Mouse (Mus musculus) lung, adult 2 months (tissue): Measurements from ENCODE around the gene Cd19. TPM values are rescaled to one million over a fixed set of nuclear protein-coding genes. Genes with fewer than 3 reads are reported as not detected.

Experiments used
- DNase-seq: peaks from one replicate; pipeline ENCODE4 v3.0.0; 2022
- H3K4me1 ChIP-seq: fragments of 200-500 bp; 2 replicates; pipeline ENCODE4 v1.6.1; 2011; ENCODE audit warnings: low read length; ENCODE audit not compliant: control insufficient read depth, insufficient read depth
- H3K4me3 ChIP-seq: fragments of 200-500 bp; replicated peaks from 2 replicates; pipeline ENCODE3; 2011; ENCODE audit warnings: low read depth, mild to moderate bottlenecking, control low read depth, low read length; ENCODE audit errors: extremely low read depth
- CTCF ChIP-seq: fragments of 200-500 bp; IDR thresholded peaks from 2 replicates; pipeline ENCODE4 v1.5.1; 2011; ENCODE audit warnings: mild to moderate bottlenecking, low read length, control low read depth; ENCODE audit not compliant: insufficient read depth
- POLR2A ChIP-seq: fragments of 200-500 bp; IDR thresholded peaks from 2 replicates; pipeline ENCODE4 v1.6.1; 2011; ENCODE audit warnings: low read depth, mild to moderate bottlenecking, control low read depth, low read length, borderline replicate concordance; ENCODE audit errors: extremely low read depth
- WGBS: fragments of 180-500 bp; shearing (Covaris S2); methylation state at CpG from one replicate; pipeline ENCODE4 v1.1.7; 2018; 5-methylcytosine and 5-hydroxymethylcytosine counted together
- polyA plus RNA-seq: library from polyadenylated mRNA; depleted of rRNA; stranded (reverse); fragments of >200 nt; gene quantifications from 2 replicates; pipeline ENCODE4 v1.2.3, GENCODE M21; 2012

Gene Cd19
- polyA plus RNA-seq, 1 experiment = 20.6 TPM

- Histone ChIP-seq H3K4me1 (0 out of 2 replicates have a peak, but pooled peaks cover 3% of the 10 kb centered on the region), H3K4me3 (no peak overlapping the region)
- TF ChIP-seq POLR2A (no peak), CTCF (no peak)
- no peak for DNase-seq
- 81% methylated on average over 9 of the region's 9 CpGs for WGBS
Observed at GRCm38 (mm10) chr7:126440134-126440533, 25.4 kb upstream of the Cd19 start.

DNA sequence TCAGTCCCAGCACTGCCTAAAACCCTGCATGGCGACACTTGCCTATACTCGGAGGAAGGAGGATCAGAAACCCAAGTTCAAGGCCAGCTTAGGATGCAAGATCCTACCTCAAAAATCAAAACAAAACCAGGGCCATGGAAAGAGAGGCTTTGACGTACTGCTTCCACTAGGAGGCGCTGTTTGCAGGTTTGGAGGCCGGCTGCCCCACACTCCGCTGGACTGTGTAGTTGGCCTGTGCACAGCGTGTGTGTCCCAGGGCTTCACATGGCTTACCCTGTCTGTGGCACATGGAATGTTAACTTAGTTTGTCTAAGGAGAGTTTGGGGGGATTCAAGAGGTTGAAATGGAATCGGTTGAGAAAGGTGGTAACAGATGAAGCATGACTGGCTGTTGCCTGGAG, 22.2 kb upstream of the Cd19 start:
- no peak for TF ChIP-seq POLR2A
- peak; percentile 78 for TF ChIP-seq CTCF
- DNase-seq = peak; percentile 44
- 21% methylated on average over 8 of the region's 8 CpGs for WGBS

GRCm38 (mm10) chr7:126435801-126436200, 21.1 kb upstream of the Cd19 start:
- WGBS = 77% methylated on average over 3 of the region's 3 CpGs
- H3K4me1 ChIP-seq = 0 out of 2 replicates have a peak, but pooled peaks cover 3% of the 10 kb centered on the region
- H3K4me3 ChIP-seq = no peak overlapping the region
- DNase-seq = no peak
- no peak for TF ChIP-seq POLR2A

More for the DNA sequence above, 22.2 kb upstream of the Cd19 start:
- no peak overlapping the region for H3K4me3 ChIP-seq
- 0 out of 2 replicates have a peak, but pooled peaks cover 3% of the 10 kb centered on the region for H3K4me1 ChIP-seq

DNA sequence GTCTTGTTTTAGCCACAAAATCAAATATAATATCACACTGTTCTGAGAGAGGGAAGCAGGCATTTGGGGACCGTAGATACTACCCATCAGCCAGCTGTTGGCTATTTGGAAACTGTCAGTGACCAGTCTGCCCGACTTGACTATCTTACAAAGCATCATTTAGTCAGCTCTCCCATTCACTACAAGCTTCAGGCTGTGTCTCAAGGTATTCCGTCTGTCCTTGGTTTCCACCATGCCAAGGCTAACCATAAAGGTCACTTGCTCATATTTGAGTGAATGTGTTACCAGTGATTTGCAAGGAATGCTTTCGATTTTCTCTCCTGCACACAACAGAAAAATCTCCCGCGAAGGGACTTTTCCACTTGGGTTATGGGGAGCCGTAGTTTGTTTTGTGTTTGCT, 20.0 kb upstream of the Cd19 start:
- DNase-seq = no peak
- 90% methylated on average over 7 of the region's 7 CpGs for WGBS

GRCm38 (mm10) chr7:126430167-126430566, 15.5 kb upstream of the Cd19 start:
- Histone ChIP-seq H3K4me1 (peaks cover 9% of the 10 kb centered on the region), H3K4me3 (no peak overlapping the region)
- DNase-seq = no peak
- TF ChIP-seq CTCF = no peak
- no peak for TF ChIP-seq POLR2A

More for the DNA sequence above, 20.0 kb upstream of the Cd19 start:
- H3K4me3 ChIP-seq = no peak overlapping the region
- H3K4me1 ChIP-seq = peaks cover 3% of the 10 kb centered on the region; the same call in 1 of the 2 replicates
- TF ChIP-seq POLR2A (no peak), CTCF (no peak)

GRCm38 (mm10) chr7:126429503-126429898, 14.8 kb upstream of the Cd19 start:
- no peak for DNase-seq
- H3K4me1 ChIP-seq = peaks cover 9% of the 10 kb centered on the region
- 27% methylated on average over 15 of the region's 15 CpGs for WGBS

DNA sequence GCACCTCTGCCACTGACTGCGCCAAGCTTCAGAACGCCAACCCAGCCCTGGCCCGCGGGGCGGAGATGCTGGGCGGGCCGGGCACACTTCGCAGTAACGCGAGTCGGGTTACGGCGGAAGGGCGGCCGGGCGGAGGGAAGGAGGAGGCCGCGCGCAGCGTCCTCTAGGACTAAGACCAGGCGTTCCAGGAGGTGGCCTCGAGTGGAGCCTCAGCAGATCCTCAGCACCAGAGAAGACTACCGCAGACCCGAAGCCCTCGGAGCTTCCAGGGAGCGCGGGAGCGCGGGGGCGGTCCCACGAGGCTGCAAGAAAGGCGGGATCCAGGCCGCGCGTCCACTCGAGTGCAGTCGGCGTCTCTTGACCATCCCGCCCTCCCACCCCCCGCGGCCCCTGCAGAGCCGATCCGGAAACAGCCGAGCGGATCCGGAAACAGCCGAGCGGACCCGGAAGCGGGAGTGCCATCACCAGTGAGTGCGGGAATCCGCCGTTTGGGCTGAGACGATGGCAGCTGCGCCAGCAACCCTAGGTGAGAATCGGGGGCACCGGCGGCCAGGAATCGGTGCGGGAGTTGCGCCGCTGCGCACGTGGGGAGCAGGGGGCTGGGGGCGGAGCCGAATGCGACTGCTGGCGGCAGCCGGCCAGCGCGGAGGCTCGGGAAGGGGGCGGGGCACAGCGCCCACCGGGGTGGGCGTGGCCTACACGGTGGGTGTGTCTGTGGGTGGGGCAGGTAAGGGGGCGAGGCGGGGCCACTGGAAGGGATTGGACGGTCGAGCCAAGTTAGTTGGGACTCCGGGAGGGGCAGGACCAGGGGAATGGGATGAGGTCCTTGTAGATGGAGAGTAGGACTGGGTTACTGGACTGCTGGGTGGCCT, 14.2 kb upstream of the Cd19 start, which contains the start of gene Rabep2:
Rabep2 (plus strand) TSS at position 129 of the 872 bp plus-strand sequence.
- Histone ChIP-seq H3K4me1 (peaks cover 9% of the 10 kb centered on the region), H3K4me3 (peak within 1 kb of the TSS; percentile 98)
- under 1% methylated on average over 82 of the region's 82 CpGs for WGBS
- TF ChIP-seq CTCF (no peak), POLR2A (peak; percentile 58; the same call in 1 of the 2 replicates)
- peak; percentile 98 for DNase-seq

More at GRCm38 (mm10) chr7:126429503-126429898, 14.8 kb upstream of the Cd19 start:
- TF ChIP-seq POLR2A (no peak), CTCF (no peak)
- H3K4me3 ChIP-seq = peak overlapping the region; percentile 97

DNA sequence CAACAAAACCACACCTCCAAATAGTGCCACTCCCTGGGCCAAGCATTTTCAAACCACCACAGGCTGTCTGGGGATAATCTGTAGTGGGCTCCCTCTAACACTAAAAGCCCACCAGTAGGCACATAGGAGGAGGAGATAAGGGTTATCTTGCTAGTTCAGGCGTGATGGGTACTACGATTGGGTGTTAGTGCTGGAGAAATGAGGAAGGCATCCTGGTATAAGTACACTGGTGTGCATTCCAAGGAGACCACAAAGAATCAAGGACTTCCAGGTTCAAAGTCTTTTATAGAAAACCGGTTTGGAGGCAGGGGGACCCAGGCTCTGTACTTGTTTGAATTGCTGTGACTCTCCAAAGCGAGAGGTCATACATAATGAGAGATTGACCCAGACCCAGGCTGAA, 13.5 kb upstream of the Cd19 start:
- H3K4me3 ChIP-seq = peak overlapping the region; percentile 98
- peaks cover 9% of the 10 kb centered on the region for H3K4me1 ChIP-seq
- TF ChIP-seq POLR2A (no peak), CTCF (no peak)
- DNase-seq = no peak
- WGBS = 21% methylated on average over 4 of the region's 4 CpGs

DNA sequence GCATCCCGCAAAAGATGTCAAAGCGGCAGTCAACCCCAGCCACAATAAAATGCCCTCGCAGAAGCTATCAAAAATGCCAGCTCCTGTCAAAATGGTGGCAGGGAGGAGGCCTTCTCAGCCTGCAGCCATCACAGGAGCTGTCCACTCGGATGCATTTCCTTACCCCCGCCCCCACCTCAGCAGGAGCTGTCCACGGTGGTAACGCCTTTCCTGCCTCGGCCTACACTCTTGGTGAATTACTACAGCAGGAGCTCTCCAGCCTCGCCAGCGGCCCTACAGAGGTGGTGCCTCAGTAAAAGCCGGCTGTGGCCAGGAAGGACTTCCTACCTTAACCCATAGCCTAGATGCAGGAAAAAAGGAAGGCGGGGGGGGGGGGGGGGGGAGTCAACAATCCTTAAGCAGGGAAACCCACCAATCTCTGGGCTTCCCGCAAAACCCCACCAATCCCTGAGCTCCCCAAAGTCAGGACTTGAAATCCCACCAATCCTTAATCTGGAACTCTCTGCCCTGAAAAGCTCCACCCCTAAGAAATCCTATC, 12.7 kb upstream of the Cd19 start:
- no peak for TF ChIP-seq CTCF
- no peak for TF ChIP-seq POLR2A
- 51% methylated on average over 13 of the region's 13 CpGs for WGBS
- Histone ChIP-seq H3K4me3 (no peak overlapping the region), H3K4me1 (peaks cover 9% of the 10 kb centered on the region)
- DNase-seq = no peak
